Mouse (Mus musculus) liver, adult 2 months (tissue): ENCODE results near the gene Me1.

Source experiments
- CTCF ChIP-seq: fragments of 200-500 bp; IDR thresholded peaks from 2 replicates; pipeline ENCODE4 v1.5.1; 2011; ENCODE audit warnings: low read depth, low read length, control low read depth
- POLR2A ChIP-seq: fragments of 200-500 bp; IDR thresholded peaks from 2 replicates; pipeline ENCODE4 v1.6.1; 2011; ENCODE audit warnings: low read length, control low read depth; ENCODE audit not compliant: insufficient read depth; ENCODE audit errors: extremely low read depth

DNA sequence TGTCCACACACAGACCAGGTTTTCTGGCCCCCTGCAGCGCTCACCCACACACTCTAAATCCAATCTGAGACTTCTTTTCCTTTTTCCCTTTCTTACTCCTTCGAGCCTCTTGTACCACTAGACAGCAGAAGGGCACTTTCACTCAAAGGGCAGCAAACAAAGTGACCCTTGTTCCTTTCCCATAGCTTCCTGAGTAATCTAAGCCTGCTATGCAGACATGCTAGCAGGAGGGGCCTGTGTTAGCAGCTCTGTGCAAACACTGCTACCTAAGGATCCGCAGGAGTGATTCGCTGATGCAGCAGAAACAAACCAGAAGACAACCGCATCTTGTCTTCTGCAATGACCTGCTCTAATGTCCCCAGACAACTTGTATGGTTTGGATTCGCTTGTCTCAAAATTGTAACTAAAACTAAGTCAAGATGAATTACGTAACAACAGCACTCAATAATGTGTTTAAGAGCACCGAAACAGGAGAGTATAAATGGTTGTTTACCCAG lies 12.0 kb downstream of the Me1 start:
- TF ChIP-seq POLR2A (no peak), CTCF (no peak)
